Mouse (Mus musculus) frontal cortex, adult (tissue): ENCODE results near the gene Rgs6.

Experiments used
- ATAC-seq: cut with Nextera tagmentation; 2 replicates; pipeline ENCODE4 v1.9.2; 2017; ENCODE audit warnings: mild to moderate bottlenecking, moderate library complexity, mixed read lengths; ENCODE audit not compliant: low TSS enrichment

The Rgs6 gene

DNA sequence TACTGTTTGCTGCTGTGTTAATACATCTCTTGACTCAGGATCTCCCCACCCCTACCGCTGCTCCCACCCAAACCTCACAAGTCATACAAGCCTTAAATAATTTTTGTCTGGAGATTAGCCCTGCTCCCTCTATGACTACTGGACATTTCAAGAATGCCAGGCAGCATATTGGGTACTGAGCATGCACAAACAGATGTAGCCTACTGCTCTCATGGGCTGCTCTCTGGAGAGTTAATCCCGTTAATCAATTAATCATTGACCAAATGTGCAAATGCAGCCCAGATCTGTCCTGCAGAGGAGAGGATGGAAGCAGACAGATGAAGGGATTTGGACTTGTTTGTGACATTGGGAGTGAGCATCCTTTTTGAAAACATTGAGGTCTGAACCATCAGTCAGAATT is at the start of gene Rgs6:
Gene Rgs6, plus strand, starts transcription at position 276 of the 400 bp plus-strand sequence.
- no peak for ATAC-seq

DNA sequence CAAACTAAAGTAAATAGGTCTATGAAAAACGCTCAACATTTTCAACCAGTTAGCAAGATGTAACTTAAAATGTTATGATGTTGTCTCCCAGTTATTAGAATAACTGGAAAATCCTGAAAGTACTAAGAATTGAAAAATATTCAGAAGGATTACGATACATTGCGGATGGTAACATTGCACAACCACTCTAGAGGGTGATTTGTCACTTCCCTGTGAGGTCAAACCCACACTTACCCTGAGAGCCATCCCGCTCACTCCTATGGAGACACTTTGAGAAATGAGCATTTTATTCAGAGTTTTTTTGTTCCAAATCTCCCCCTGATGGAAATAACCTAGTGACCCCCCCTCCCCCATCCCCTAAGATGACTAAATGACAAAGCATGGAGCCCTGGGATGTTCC is 41.0 kb upstream of the Rgs6 start:
- no peak for ATAC-seq

DNA sequence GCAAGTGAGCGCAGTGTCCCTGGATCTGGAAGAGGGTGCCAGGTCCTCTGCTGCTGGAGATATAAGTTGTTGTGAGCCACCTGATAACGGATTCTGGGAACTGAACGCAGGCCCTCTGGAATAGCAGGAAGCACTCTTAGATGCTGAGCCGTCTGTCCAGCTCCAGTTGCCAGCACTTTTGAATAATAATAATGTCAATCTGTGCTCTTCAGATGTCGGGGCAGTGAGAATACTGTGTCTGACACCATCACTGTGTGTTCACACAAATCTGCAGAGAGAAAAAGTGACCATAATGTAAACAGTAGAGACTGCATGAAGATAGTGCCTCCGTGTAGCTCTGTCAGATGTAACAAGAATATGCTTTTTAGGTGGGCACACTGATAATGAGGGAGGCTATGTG is 38.9 kb upstream of the Rgs6 start:
- ATAC-seq = no peak

DNA sequence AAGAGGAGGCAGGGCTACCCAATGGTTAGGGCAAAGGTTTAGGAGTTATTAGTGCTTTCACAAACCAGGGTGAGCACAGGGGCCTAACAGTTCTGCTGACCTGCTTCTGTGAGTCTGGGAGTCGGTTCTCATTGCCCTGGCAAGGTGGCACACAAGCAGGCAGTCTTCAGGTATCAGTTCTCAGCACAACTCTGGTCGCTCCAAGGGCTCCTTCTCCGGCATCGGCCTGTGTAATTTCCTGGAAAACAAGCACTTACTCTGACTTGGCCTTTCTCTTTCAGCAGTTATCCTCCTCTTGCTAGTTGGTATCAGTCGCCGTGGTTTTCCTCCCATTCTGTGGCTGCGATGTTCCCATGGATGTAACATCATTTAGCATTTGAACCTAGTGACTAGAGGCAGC is 38.0 kb upstream of the Rgs6 start:
- ATAC-seq = no peak

DNA sequence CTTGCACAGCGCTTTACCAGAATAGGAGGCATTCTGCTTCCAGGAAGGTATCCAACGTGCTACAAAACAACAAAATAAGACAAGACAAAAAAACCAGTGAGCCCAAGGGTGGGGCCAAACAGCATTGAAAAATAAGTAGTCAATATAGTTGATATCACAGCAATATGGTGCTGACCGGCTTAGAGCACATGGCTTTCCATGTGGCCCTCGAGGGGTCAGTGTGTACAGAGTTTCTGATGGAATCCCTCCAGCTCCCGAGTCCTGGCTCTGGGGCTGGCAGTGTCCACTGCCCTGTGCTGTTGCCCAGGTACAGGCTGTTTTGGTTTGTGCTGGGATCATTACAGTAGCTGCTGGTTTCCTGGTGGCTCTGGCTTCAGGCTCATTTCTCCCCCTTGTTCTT is 35.7 kb upstream of the Rgs6 start:
- ATAC-seq = no peak

DNA sequence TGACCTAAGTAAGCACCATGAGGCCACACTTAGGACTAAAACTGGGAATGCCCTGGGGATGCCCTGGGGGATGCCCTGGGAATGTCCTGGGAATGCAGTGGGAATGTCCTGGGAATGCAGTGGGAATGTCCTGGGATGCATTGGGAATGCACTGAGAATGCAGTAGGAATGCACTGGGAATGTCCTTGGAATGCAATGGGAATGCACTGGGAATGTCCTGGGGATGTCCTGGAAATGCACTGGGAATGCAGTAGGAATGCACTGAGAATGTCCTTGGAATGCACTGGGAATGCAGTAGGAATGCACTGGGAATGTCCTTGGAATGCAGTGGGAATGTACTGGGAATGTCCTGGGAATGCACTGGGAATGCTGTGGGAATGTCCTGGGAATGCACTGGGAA is 25.2 kb upstream of the Rgs6 start:
- ATAC-seq = no peak

DNA sequence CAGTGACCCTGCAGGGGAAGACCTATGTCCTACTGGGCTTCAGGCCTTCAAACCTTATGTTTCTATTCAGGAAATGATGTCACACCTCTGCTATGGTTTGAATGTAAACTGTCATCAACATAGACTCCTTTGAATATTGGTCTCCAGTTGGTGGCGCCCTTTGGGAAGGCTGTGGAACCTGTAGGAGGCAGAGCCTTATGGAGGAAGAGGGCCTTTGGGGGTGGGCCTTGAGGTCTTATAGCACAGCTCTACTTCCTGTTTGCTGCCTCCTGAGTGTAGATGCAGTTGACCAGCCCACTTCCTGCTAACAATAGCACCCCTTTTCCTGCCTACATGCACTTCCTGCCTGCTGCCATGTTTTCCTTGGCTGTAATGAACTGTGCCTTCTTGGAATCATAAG is 19.7 kb upstream of the Rgs6 start:
- ATAC-seq = no peak

DNA sequence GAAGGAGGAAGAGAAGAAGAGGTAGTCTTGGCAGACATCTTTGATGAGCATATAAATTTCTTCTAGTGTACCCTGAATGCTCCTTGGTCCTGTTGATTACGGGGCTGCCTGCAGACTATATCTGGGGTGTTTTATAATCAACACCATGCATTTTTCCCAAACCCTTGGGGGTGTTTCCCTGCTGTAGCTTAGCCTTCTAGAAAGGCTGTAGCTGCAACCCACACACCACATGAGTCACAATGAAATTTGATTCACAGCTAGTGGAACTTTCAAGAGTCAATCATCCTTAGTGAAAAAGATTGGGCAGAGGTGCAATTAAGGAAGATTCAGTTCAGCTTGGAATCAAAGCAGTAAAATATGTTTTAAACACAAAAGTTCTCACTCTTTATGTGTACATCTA is 15.4 kb upstream of the Rgs6 start:
- peak; percentile 97 for ATAC-seq

DNA sequence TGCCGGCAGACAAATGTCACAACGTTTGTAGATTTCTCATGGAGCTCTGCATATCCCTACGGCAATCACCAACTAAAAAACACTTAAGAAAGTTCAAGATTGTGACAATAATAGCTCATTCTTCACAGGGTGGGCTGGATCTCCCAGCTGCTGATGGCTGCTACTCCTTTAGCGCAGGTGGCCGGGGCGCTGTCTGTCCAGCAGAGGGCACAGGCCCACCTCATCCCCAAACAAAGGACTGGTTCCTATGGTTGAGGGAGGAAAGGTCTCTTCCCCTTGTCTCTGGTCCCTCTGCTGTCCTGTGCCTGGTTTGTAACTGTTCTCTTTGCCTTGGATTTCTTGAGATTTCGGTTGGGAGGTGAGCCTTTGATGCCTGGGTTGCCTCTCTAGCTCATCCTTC is 1.5 kb upstream of the Rgs6 start:
- ATAC-seq = no peak

DNA sequence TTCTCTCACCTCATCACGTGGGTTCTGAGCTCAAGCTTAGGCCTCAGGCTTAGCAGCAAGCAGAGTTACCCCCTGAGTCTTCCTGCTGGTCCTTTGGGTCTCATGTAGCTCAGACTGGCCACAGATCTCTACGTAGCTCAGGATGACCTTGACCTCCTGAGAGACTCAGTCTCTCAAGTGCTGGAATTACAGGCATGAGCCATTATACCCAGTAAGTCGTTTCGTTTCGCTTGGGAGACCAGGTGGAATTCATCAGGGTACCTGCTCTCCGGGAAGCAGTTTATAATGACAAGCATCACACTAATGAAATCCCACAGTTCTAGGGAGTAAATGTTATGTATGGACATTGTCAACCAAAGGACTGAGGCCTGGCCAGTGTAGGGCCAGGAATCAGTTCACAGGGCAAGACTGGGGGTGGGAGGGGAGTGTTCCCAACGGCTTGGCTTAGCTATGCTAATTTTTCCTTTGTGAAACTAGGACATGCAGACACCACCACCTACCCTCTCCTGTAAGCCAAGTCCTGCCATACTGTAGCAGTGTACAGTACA is 670 bp upstream of the Rgs6 start:
- no peak; the same call in 1 of the 2 replicates for ATAC-seq

DNA sequence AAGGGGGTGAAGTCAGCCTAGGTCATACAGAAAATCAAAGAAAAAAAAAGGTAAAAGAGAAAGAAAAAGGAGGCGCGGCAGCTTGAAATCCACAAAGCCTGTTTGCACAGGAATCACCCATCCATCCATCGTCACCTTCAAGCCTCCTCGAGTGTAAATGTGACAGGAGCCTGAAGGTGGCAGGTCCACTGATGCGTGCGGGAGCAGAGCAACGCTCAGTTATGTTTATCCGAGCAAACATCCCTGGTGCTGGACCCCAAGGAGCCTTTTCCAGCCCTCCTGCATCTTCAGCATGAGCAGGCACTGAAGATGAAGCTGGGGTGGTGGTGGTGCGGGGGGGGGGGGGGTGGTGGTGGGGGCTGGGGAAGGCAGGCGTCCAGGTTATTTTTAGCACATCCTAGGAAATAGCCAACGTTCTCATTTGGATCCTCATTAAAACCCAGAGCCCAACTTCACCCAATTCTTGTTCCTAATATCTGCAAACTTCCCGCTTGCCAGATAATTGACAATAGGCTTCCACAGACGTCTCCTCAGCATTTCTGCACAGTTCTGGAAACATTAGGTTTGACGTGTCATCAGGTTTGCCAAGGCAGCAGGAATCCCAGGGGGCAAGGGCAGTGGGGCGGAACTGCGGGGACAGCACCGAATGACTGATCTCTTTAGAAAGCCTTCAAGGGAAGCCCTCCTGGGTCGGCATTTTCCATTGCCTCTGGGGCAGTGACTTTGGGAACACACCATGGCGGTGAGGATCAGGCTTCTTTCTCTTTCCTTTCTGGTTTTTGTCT is 946 bp downstream of the Rgs6 start:
- ATAC-seq = no peak

DNA sequence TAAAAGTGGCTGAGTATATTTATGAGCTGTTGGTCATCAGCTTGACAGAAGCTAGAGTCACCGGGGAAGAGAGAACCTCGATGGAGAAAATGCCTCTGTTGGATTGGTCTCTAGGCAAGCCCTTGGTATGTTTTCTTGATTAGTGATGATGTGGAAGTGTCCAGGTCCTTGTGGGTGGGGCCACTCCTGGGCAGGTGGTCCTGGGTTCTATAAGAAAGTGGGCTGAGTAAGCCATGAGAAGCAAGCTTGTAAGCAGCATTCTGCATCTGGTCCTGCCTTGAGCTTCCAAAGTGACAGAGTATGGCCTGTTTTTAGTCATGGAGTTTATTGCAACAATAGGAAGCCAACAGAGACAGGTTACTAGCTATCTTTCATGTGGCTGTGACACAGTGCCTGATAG is 10.9 kb downstream of the Rgs6 start:
- ATAC-seq = no peak

DNA sequence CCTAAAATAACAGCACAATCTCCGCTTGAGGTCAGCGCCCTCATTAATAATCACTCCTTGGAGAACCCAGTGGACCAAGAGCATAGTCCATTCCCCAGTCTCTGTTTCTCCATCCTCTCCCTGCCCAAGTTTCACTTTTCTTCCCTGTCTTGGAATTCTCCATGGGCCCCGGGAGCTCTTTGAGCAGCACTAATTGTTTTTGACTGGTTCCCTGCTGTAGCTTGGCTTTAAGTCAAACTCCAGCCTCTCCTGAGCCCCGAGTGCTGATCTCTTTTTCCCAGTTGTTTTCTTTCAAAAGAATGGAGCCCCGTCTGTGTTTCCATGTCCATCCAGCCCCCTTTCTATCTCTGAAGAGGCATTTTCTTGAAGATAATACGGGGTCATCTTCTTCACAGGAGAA is 12.3 kb downstream of the Rgs6 start:
- no peak for ATAC-seq

DNA sequence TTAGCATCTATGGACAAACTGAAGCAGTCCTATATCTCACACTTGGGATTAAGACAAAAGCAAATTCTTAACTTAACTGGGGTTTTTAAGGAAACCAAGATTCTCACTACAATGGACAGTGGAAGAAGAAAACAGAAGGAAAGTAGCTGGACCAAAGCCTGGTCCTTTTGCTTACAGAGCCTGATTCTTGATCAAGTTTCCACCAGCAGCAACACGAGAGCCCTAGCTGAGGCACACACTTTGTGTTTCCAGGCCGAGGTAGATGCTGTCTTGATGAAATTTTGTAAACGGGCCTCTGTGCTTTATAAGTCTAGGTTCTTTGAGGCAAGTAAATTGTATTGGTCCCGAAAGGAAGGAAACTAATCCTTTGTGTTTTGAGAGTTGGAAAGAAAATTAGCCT is 14.7 kb downstream of the Rgs6 start:
- no peak for ATAC-seq

DNA sequence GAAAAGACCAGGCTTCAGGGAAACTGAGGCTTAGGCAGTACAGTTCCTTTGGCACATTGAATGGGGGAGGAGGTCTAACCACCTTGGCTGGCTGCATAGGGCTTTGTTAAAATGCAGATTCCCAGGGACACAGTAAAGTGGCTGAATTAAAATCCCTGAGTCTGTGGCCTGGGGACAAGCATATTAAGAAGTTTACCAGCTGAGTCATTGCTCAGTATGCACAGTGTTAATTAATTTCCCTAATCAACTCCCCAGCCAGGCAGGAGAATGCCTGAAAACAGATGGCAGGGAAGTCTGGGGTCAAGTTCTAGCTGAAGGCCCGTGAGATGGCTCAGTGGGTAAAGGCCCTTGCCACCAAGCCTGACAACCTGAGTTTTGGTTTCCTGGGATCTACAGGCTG is 15.2 kb downstream of the Rgs6 start:
- no peak for ATAC-seq

DNA sequence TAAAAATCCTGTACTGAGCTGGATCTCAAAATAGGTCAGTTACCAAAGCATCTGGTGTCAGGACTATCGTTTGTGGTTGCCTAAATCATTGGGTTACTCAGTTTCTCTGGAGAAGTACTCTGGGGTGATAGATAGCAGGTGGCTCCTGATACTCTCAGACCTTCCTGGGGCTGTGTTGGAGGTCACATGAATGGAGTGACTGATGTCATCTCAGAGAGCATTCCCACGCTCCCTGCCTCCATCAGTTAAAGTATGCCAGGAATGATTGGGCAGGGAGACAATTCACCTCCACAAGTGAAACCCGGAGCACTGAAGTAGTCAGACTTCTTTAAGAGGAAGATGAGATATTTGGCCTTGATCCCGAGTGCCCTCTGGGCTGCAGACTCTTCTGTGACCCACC is 15.9 kb downstream of the Rgs6 start:
- no peak for ATAC-seq

DNA sequence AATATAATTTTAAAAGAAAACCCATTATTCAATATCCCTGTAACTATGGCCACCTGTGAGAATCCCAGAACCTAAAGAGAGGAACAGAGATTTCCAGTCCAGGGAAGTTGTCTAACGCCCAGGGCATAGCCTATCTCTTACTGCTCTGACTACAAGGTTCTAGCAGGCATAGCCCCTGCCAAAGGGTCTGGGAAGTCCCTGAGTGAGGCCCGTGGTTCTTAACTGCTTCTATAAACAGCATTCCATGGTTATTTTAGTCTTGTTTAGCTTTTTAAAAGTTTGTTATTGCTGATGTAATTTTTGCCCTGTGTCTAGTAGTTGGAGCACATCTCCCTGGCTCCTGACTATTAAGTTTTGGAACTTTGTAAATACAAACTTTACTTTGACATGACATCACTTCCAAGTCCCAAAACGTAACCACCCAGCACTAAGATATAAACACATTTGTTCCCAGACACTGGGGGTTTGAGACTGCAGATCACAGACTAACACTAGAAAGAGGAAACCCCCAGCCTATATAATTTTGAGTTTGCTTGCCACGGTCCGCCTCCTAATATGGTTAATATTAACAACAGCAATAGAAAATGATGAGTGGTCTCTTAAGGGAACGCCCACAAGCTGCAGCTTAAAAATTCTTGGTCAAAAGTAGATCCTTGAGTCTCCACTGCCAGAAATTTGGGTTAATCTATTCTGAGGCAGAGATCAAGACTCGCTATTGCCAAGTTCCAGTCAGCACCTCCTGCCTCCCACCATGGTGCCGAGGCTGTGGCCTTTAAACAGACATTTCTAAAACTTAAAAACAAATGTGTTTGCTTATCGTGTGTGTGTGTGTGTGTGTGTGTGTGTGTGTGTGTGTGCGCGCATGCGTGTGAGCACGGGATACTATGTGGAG is 24.9 kb downstream of the Rgs6 start:
- ATAC-seq = no peak

DNA sequence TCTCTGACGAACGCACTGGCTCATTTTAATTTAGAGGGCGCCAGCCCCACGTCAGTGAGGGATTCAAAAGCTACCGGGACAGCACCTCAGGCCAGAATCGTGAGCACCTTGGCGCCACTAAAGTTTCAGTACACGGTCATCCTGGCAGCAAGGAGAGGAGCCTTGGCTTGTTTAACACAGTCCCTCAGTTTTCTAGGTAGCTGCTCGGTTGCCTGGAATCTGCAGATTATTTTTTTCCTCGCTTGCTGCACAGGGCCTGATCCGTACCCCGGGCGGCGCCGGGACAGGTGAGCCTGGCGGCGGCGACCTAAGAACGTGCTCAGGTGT is 28.4 kb downstream of the Rgs6 start:
- 0 out of 2 replicates have a peak, but pooled peaks have one; percentile 7 for ATAC-seq

DNA sequence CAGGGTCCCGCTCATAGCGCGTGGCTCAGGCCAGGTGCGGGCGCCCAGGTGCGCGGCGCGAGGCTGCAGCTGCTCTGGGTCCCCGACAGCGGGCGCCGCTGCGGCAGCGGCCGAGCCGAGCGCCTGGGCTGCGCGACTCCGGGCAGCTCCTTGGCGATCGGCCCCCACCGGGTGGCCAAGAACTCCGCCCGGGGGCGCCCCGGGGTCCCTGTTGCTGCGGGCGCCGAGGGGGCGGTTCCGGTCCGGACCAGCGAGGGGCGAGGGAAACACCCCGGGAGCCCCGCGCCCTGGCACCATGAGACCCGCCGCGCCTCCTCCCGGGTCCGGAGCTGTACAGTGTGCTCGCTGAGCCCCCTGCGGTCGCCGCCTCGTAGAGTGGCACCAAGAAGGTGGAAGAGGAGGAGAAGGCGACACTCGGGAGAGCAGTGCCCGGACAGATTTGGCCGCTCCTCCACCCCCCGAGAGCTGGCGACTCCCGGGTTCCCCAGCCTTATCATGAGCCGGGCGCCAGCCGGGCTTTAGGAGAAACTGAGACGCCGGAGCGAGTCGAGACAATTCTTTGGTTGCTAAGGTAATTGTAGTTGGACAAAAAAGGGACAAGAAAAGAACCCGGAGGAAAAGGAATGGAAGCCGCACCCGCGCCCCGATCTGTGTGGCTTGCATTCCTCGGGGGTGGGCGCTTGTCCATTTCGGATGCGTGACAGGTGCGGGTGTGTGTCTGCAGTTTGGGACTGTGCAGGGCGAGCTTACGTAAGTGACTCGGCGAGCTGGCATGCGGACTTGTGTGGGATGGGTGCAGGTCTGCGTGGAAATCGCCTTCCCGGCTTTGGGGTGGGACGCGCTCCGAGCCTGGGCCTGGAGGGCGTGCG is 29.0 kb downstream of the Rgs6 start:
- ATAC-seq = peak; percentile 69

DNA sequence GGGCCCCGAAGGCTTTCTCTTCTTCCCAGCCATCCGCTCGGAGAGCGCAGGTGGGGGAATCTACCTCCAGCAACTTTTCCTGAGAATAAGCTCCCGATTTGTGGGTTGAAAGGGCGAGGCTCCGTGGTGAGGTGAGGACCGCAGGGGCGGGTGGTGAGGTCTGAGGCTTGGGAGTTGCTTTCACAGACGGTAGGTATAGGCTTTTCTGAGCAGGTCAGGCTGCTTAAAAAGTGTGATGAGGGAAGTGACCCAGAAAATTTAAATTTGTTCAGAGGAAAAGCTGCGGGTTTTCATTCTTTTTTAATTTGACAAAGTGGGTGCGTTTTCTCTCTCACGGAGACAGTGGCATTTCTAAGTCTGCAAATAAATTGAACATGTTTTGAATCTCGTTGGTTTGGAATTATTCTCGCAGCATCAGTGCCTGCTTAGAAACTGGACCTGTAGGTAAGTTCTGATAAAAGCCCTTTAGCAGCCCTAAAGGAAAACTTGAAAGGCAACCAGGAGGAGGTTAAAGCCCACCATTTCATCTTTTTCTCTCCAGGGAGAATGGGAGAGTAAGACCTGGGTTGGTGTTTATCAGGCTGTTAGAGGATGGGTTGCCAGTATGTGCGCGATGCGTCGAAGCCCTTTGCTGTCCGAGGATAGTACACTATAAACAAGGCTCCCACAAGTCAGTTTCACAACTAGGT is 29.7 kb downstream of the Rgs6 start:
- no peak for ATAC-seq

DNA sequence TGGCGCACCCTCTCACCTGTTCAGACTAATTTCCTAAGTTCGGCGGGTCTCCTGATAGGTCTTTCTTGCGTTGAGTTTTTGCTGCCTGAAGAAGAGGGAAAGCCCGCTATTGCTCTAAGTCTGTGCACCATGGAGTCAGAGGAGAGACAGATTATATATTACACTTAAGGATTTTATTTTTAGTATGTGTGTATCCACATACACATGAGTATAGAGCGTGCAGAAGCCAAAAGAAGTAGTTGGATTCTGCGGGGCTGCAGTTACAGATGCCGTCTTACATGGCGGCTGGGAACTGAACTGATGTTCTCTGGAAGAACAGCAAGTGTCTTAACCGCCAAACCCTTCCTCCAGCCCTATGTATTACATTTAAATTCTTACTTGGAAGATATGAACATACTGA is 52.3 kb downstream of the Rgs6 start:
- ATAC-seq = no peak
